Mouse (Mus musculus) myocyte (in vitro differentiated cells): ENCODE results near the gene Nek10. TPM values are rescaled to one million over a fixed set of nuclear protein-coding genes. Genes with fewer than 3 reads are reported as not detected.
"Not testable (repeated sequence)": the region's sequence is repeated elsewhere in the genome, so short reads cannot be mapped to it uniquely, and the experiment has no call there.

Source experiments
- H3K27me3 ChIP-seq: one replicate; pipeline ENCODE4 v1.6.1; 2011; ENCODE audit not compliant: control insufficient read depth, insufficient read depth, insufficient read length
- H3K36me3 ChIP-seq: one replicate; pipeline ENCODE4 v1.6.1; 2011; ENCODE audit not compliant: control insufficient read depth, insufficient read depth
- H3K4me2 ChIP-seq: one replicate; pipeline ENCODE4 v1.6.1; 2011; ENCODE audit warnings: low read depth, control low read depth
- H3K4me3 ChIP-seq: one replicate; pipeline ENCODE4 v1.5.1; 2011; ENCODE audit warnings: mild to moderate bottlenecking, control low read depth, moderate library complexity
- H3K79me2 ChIP-seq: one replicate; pipeline ENCODE4 v1.6.1; 2011; ENCODE audit not compliant: control insufficient read depth, insufficient read depth
- H3ac ChIP-seq: one replicate; pipeline ENCODE4 v1.6.1; 2011; ENCODE audit not compliant: control insufficient read depth, insufficient read length
- CEBPB ChIP-seq: IDR thresholded peaks from 2 replicates; pipeline ENCODE4 v1.6.1; 2011; ENCODE audit warnings: mild to moderate bottlenecking, moderate library complexity; ENCODE audit not compliant: poor library complexity, insufficient read depth, severe bottlenecking
- E2F4 ChIP-seq: IDR thresholded peaks from one replicate; pipeline ENCODE4 v1.6.1; 2011; ENCODE audit warnings: mild to moderate bottlenecking, control low read depth, moderate library complexity; ENCODE audit not compliant: insufficient read depth
- MAX ChIP-seq: IDR thresholded peaks from one replicate; pipeline ENCODE4 v1.6.1; 2011; ENCODE audit warnings: low read depth, mild to moderate bottlenecking, control low read depth
- MYOD1 ChIP-seq, 3 experiments: IDR thresholded peaks; one replicate each; pipeline ENCODE4 v1.6.1; 2011; ENCODE audit warnings: control low read depth in 2 of 3, low read depth in 2 of 3, mild to moderate bottlenecking in 2 of 3, moderate library complexity in 1 of 3; ENCODE audit not compliant: insufficient read length in 2 of 3, control insufficient read depth in 1 of 3
- MYOG ChIP-seq, 3 experiments: IDR thresholded peaks; one replicate each; pipeline ENCODE4 v1.6.1; 2011; ENCODE audit warnings: control low read depth in 2 of 3, low read depth in 2 of 3, mild to moderate bottlenecking in 2 of 3; ENCODE audit not compliant: insufficient read length in 2 of 3, control insufficient read depth in 1 of 3, insufficient read depth in 1 of 3
- POLR2A ChIP-seq: IDR thresholded peaks from one replicate; pipeline ENCODE4 v1.6.1; 2011; ENCODE audit warnings: low read depth, mild to moderate bottlenecking, control low read depth, moderate library complexity; ENCODE audit not compliant: insufficient read length
- POLR2AphosphoS2 ChIP-seq: IDR thresholded peaks from one replicate; pipeline ENCODE4 v1.6.1; 2011; ENCODE audit warnings: low read depth, control low read depth; ENCODE audit not compliant: insufficient read length
- REST ChIP-seq: IDR thresholded peaks from one replicate; pipeline ENCODE4 v1.6.1; 2011; ENCODE audit warnings: mild to moderate bottlenecking, control low read depth, moderate library complexity; ENCODE audit not compliant: insufficient read depth, insufficient read length
- SRF ChIP-seq: IDR thresholded peaks from one replicate; pipeline ENCODE4 v1.6.1; 2011; ENCODE audit warnings: low read depth; ENCODE audit not compliant: control insufficient read depth, insufficient read length
- TCF12 ChIP-seq: IDR thresholded peaks from one replicate; pipeline ENCODE4 v1.6.1; 2011; ENCODE audit warnings: mild to moderate bottlenecking, control low read depth; ENCODE audit not compliant: poor library complexity, insufficient read depth, severe bottlenecking
- TCF3 ChIP-seq: IDR thresholded peaks from one replicate; pipeline ENCODE4 v1.6.1; 2011; ENCODE audit warnings: low read depth, control low read depth; ENCODE audit not compliant: insufficient read length
- USF1 ChIP-seq: IDR thresholded peaks from one replicate; pipeline ENCODE4 v1.6.1; 2011; ENCODE audit warnings: low read depth, mild to moderate bottlenecking, control low read depth, moderate library complexity
- polyA plus RNA-seq: library from polyadenylated mRNA; unstranded; fragments of >200 nt; fragmentation: generic; extraction: Trizol; gene quantifications from one replicate; pipeline ENCODE4 v1.2.1, GENCODE M21; 2012; ENCODE audit warnings: missing spikeins

Gene Nek10
- polyA plus RNA-seq, 1 experiment, result 0.10 TPM

DNA sequence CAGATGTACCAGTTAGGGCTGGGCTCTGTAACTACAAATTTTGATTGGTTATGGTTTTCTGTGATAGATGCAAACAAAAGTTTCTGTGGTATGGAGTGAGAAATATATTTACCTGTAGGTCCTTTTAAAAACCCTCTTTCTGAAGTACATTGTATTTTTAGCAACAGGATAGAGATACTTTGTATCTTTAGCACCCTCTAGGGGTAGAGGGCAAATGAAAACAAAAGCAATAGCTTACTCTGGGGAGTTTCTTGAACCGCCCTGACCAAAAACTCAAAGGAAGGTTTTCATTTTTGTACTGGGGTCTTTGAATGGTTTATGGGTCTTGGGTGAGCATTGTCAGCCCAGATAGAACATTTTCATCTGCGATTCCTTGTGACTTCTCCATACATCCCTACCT is 188.4 kb downstream of the Nek10 start:
- Histone ChIP-seq H3K4me3 (no peak overlapping the region), H3ac (no peak overlapping the region), H3K79me2 (no peaks in the 10 kb centered on the region), H3K27me3 (no peaks in the 10 kb centered on the region), H3K36me3 (no peaks in the 10 kb centered on the region), H3K4me2 (no peak overlapping the region)
- no peak for TF ChIP-seq E2F4
- no peak for TF ChIP-seq USF1
- TF ChIP-seq MAX, result no peak
- TF ChIP-seq TCF12, result no peak
- TF ChIP-seq POLR2A, result no peak
- TF ChIP-seq MYOG (IDR thresholded peaks at IDR 0.05; ENCODE audit: control insufficient read depth in 1 of 3, insufficient read depth in 1 of 3, insufficient read length in 2 of 3, low read depth in 2 of 3), result no peak
- TF ChIP-seq SRF, result no peak
- TF ChIP-seq CEBPB, result no peak
- TF ChIP-seq POLR2AphosphoS2, result no peak
- TF ChIP-seq REST, result no peak
- TF ChIP-seq TCF3, result no peak
- TF ChIP-seq MYOD1 (IDR thresholded peaks at IDR 0.05; ENCODE audit: control insufficient read depth in 1 of 3, insufficient read length in 2 of 3, low read depth in 2 of 3), result no peak

DNA sequence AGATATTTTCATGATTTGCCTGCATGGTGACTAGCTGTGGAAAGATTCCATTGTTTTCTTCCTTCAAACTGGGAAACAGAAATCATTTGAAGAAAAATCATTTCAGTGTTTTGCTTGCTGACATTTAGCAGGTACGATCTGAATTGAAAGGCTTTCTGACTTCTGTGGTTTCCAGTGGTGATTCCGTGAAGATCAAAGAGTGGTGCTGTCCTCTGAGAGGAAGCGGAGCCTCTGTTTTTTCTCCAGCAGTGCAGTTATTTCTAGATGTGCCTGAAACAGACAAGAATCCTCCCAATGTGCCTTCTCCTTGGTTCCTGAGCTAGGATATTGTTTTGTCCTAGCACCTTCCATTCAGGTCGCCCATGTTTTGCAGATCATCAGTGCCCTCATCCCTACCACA is 208.2 kb downstream of the Nek10 start:
- H3K4me3 ChIP-seq, result no peak overlapping the region
- no peaks in the 10 kb centered on the region for H3K27me3 ChIP-seq
- no peak overlapping the region for H3K4me2 ChIP-seq
- TF ChIP-seq MAX (no peak), USF1 (no peak), POLR2A (no peak), MYOD1 (IDR thresholded peaks at IDR 0.05; ENCODE audit: control insufficient read depth in 1 of 3, insufficient read length in 2 of 3, low read depth in 2 of 3) (no peak), SRF (no peak), REST (no peak), E2F4 (no peak), TCF12 (no peak), POLR2AphosphoS2 (no peak), MYOG (IDR thresholded peaks at IDR 0.05; ENCODE audit: control insufficient read depth in 1 of 3, insufficient read depth in 1 of 3, insufficient read length in 2 of 3, low read depth in 2 of 3) (no peak), CEBPB (no peak)
- no peak overlapping the region for H3ac ChIP-seq
- no peaks in the 10 kb centered on the region for H3K36me3 ChIP-seq
- H3K79me2 ChIP-seq, result no peaks in the 10 kb centered on the region

DNA sequence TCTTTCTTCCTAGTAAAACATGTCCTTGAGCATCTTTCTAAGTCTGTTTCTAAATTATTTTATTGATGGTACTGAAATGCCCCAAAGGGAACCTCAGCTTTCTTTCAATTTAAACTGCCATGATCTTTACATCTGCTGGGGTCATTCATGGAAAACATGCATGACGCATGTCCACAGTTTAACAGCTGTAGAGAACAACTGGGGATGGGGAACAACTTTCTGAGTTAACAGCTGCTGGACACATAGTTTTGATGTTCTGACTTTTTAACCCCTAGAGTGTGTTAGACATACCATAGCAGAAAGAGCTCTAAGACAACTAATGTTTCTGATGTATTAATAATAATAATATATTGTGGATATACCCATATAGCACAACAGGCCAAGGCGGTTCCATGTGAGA is 211.6 kb downstream of the Nek10 start:
- H3K4me2 ChIP-seq, result no peak overlapping the region
- TF ChIP-seq E2F4 (no peak), MAX (no peak), MYOG (IDR thresholded peaks at IDR 0.05; ENCODE audit: control insufficient read depth in 1 of 3, insufficient read depth in 1 of 3, insufficient read length in 2 of 3, low read depth in 2 of 3) (no peak), MYOD1 (IDR thresholded peaks at IDR 0.05; ENCODE audit: control insufficient read depth in 1 of 3, insufficient read length in 2 of 3, low read depth in 2 of 3) (no peak), REST (no peak), SRF (no peak), USF1 (no peak)
- no peaks in the 10 kb centered on the region for H3K36me3 ChIP-seq

DNA sequence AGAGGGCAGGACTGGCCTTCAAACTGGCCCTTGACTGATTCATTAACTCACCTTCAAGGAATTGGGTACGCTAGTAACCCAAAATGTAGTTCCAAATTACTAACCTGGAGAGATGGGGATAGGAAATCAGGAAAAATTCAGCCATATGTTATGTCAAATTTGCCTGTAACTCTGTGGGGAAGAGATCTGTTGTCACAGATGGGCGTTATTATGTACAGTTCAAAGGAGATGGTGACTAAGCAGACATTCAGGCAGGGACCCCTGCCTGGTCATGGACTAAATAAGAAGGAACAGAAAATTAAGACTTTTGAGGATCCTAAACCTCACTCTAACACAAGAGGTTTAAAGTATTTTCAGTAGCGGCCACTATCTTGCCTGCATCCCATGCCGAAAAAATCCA is 227.4 kb downstream of the Nek10 start:
- H3ac ChIP-seq, H3K36me3 ChIP-seq, H3K4me2 ChIP-seq, H3K27me3 ChIP-seq, H3K79me2 ChIP-seq, H3K4me3 ChIP-seq: not testable (repeated sequence)

More for the DNA sequence above, 211.6 kb downstream of the Nek10 start:
- no peak overlapping the region for H3K4me3 ChIP-seq
- H3ac ChIP-seq, result no peak overlapping the region
- no peaks in the 10 kb centered on the region for H3K79me2 ChIP-seq
- no peaks in the 10 kb centered on the region for H3K27me3 ChIP-seq

DNA sequence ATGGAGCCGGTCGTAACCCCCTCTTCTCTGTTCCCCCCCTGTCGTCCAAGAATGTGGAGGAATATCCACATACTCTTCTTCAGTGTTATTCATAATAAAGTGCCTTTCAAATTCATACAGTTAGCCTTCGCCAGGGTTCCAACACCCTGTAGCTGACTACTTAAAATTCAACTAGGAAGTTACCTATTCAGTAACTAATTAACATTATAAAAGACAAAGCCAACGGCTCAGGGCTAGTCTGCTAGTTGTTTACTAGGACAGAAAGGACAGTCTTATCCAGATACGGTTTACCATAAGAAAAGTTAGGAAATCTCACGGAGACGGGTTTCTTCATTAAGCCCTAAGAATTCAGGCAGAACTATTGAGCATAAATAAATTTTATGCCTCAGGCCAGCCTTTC is 231.4 kb downstream of the Nek10 start:
- not testable (repeated sequence) for H3K27me3 ChIP-seq, H3ac ChIP-seq, H3K4me2 ChIP-seq, H3K36me3 ChIP-seq, H3K79me2 ChIP-seq, H3K4me3 ChIP-seq

DNA sequence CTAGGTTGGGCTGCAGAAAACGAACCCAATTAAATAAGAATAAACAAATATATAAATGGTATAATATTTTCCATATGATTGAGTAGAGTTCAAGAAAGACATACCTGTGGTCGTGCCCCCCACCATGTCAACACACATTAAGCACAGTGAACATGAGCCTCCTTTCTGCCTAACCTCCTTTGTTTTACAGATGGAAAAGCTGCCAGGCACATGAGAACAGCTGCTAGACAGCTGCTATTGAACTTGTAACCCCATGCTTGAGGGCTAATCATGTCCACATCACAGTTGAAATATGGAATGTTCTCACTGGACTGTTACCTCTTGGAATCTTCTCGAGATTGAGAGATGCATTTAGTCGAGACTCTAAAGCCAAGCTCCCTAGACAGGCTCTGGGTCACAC is 245.0 kb downstream of the Nek10 start:
- Histone ChIP-seq H3K4me3 (no peak overlapping the region), H3K27me3 (no peaks in the 10 kb centered on the region), H3K36me3 (no peaks in the 10 kb centered on the region), H3ac (no peak overlapping the region), H3K79me2 (no peaks in the 10 kb centered on the region), H3K4me2 (no peak overlapping the region)
- TF ChIP-seq POLR2AphosphoS2 (no peak), MYOG (IDR thresholded peaks at IDR 0.05; ENCODE audit: control insufficient read depth in 1 of 3, insufficient read depth in 1 of 3, insufficient read length in 2 of 3, low read depth in 2 of 3) (no peak), MYOD1 (IDR thresholded peaks at IDR 0.05; ENCODE audit: control insufficient read depth in 1 of 3, insufficient read length in 2 of 3, low read depth in 2 of 3) (no peak), SRF (no peak), E2F4 (no peak), REST (no peak), TCF12 (no peak), TCF3 (no peak), MAX (no peak), CEBPB (no peak)
